Mouse (Mus musculus) R1 (cell line): ENCODE results near the gene Olfr3.

Experiments
- DNase-seq: peaks from one replicate; pipeline ENCODE4 v3.0.0-alpha.2; 2018; ENCODE audit warnings: low read depth, low spot score

Gene Olfr3

GRCm38 (mm10) chr2:36816932-36817331 is at the start of gene Olfr3:
Gene Olfr3 (minus strand): TSS chr2:36817032.
- DNase-seq, result no peak

DNA sequence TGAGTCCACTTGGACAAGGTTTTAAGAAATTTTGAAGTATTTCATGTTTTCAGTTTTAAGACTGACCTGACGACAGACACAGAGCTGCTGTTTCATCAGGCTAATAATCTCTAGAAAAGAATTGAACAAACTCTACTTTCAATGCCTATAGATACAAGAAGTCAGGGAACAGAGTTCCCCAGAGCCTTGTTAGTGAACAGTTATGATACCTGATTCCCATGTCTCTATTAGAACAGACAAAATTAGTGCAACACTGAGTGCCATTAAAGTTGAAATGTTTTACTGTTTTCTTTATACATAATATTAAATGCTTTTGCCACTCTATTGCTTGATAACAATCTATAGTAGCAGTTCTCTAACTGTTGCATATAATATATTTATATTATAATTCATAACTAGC is 45.7 kb upstream of the Olfr3 start, which contains the start of gene Olfr351:
Gene Olfr351, minus strand, starts transcription at position 101 of the 400 bp plus-strand sequence.
- DNase-seq, result no peak

- no peak for DNase-seq
These were observed 29.2 kb upstream of the Olfr3 start, which contains the start of gene Olfr350 for GRCm38 (mm10) chr2:36846010-36846409. Gene Olfr350 (plus strand): TSS chr2:36846310.

DNA sequence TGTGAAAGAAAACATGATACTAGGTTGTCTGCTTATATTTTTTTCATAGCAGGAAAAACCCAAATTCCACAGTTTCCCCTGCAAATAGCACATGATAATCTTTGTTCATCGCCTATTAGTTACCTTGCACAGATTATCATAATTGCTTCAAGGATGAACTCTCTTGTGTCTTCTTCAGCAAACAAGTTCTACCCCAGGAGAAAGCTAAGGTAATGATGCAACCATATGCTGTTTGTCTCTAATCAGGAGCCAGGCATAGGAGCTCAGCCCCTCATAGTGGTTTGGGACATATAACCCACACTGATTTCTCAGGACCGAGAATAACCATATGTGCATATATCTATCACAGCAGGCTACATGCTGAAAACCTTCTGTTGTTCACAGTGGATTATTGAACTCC is 26.6 kb downstream of the Olfr3 start, which contains the start of gene Olfr50:
Gene Olfr50, plus strand, starts transcription at position 301 of the 400 bp plus-strand sequence.
- DNase-seq, result no peak

GRCm38 (mm10) chr2:36783976-36784375 is 32.9 kb downstream of the Olfr3 start, which contains the start of gene Olfr348:
Gene Olfr348 (plus strand): TSS chr2:36784276.
- DNase-seq, result no peak
